Mouse (Mus musculus): ENCODE data around the gene Coro2a.
A peak's percentile ranks its signal among the peaks of the same experiment; 100 is the strongest.

Coro2a gene

GRCm38 (mm10) chr4:46555762-46556161 is 46.2 kb downstream of the Coro2a start:
- no peak for DNase-seq

DNA sequence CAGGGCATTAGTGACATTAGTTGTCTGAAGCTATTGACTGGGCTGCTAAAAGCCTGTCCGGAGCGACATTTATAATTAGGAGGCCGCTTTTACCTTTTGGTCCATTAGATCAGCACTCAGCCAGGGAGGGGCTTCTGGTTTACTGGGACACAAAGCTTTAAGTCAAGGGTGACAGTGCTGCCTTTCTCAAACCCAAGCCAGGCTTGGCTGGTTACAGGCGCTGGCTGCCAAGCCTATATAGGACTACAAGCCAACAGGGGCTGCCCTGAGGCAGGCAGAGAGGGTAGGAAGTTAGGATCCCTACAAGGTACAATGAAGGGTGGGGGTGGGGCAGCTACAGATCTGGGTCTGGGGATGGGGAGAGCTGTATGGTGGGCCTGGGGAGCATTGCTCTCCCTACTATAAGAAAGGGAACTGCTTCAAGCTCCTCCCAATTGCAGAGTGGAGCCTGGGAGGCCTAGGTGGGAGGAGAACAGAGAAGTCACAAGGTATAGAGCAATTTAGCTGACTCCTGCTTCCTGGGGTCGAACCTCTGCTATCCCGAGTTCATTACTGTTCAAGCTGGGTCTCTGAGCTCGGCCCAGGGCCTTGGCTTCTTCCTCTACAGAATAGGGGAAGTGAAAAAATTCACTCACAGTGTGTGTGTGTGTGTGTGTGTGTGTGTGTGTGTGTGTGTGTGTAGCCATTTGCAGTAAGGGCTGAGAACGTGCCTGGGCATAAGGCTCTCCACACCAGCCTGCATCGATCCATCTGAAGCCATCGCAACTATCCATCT is 47.5 kb downstream of the Coro2a start:
- DNase-seq: no peak

- DNase-seq: peak; percentile 76 to 82
Measured at GRCm38 (mm10) chr4:46553864-46554263, 48.1 kb downstream of the Coro2a start.

- DNase-seq: no peak
Measured at GRCm38 (mm10) chr4:46550406-46550805, 51.6 kb downstream of the Coro2a start.

- no peak for DNase-seq
Measured at GRCm38 (mm10) chr4:46549979-46550378, 52.0 kb downstream of the Coro2a start.

DNA sequence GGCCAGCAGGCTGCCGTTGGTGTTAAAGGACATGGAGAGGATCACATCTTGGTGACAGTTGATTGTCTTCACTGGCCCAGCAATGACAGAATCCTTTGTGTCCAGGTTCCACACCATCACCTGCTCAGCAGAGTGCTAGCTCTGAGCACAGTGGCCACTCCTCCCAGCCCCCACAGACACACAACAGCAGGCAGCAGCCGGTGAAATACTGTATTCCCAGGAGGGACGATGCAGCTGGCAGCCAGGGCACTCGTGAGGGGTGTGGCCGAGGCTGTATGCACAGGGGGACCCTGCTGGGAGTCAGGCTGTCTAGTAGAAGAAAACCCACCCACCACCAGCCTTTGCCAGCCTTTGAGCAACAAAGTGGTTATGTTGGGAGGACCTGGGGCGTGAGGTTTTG is 55.3 kb downstream of the Coro2a start:
- no peak for DNase-seq

DNA sequence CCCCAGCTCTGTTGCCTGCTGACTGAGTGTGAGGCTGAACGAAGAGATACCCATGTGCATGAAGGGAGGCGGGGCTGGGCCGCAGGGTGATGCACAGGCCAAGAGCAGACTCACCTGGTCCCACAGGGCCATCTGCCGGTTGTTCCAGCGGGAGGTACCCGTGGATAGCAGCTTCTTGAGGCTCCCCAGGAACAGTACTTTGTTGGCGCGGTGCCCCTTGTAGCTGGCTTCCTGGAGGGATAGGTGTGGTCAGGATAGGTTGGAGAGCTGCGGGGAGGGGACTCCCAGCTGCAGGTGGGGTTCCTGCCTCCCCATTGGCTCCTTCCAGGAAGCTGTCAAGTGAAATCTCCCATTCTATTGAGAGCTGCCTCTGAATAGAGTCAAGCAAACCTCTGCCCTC is 56.5 kb downstream of the Coro2a start:
- peak; percentile 42 to 57 for DNase-seq

DNA sequence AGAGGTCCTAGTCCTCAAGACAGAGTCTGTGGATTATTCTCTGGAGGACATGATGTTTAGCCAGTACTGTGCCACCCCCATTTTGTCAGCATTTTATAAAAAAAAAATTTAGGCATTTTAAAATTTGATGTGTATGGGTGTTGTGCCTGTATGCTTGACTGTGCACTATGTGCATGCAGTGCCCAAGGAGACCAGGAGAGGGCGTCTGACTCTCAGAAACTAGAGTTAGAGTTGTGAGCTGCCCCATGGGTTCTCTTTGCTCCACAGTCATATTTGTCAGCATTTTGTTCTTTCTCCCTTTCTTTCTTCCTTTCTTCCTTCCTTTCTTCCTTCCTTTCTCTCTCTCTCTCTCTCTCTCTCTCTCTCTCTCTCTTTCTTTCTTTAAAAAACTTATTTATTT is 57.7 kb downstream of the Coro2a start:
- DNase-seq: no peak

DNA sequence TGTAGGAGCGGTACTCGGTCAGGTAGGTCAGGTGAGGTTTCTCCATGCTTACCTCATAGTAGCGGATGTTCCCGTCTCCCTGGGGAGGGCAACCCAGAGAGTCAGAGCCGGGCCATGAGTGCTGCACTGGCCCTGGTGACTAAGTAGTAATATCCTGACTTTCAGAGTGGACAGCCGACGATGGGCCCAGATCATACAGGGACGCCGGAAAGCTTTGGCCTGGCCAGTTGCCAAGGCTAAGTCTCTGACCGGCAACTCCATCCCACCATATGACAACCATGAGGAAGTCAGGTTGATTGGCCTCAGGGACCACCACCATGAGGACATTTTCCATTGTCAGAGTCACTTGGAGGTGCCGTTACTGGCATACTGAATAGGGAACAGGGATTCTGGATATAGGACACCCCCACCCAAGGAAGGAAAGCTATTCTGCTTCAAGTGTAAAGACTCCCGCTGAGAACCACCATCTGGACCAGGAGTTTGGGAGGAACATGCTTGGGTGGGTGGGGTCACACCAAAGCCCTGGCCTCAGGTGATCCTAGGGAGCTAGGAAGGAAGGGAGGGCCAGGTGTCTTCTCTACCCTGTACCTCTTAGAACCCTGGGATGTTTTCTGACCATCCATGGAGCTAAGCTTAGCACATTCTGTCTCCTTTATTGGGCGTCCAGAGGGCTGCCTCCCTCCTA is 58.5 kb downstream of the Coro2a start:
- DNase-seq: no peak

DNA sequence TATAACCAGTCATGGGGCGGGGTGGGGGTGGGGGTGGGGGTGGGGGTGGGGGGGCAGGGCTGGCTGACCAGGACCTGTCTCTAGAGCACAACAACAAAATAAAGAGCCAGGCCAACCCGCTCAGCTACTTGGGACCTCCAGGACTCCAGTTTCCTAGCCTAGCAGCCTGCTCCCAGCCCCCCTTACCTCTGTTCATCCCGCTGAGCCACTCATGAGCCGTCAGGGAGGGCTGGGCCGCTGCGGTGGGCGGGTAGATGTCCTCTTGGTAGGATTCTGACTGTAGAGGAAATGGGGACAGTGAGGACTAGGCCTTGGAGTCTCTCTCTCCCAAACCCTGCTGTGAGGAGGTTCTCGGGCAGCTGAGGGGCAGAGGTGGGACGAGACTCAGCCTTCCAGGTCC is 60.3 kb downstream of the Coro2a start:
- no peak for DNase-seq

DNA sequence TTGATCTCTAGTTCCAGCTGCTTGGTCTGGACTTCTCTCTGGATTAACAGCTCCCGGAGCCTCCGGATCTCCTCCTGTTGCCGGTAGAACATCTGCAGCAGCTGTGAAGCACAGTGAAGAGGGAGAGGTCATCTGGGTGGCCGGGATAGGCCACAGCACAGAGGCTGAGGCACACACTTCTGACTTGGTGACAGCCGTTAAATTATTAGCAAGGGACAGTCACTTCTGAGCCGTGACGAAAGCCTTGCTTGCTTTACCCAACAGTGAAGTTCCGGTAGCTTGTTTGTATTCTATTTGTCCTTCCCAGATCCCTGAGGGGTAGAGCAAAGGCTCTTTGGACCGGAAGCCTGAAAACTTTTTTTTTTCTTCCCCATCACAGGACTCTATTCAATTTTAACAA is 62.8 kb downstream of the Coro2a start:
- DNase-seq: no peak

DNA sequence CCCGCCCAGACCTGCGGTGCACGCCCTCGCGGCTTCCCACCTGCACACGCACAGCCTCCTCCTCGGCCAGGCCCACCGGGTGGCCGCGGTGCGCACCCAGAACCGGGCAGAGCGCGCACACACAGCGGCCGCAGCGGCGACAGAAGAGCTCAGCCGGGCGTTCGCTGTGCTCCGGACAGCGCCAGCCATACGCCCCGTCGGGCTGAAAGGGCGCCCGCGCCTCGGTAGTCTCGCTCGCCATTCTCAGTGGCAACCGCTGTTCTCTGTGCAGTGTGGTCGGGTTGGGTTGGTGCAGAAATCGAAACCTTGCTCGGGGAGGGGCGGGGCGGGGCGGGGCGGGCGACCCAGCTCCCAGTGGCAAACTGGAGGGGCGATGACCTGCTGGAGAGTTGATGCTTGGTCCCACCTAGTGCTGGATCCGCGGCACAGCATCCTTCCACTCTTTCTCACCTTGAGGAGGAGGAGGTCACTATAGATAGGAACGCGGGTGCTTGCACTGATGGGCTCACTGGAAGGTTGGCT is 66.1 kb downstream of the Coro2a start, which contains the start of gene Trim14:
Gene Trim14, minus strand, starts transcription at position 302 of the 522 bp plus-strand sequence.
- DNase-seq: peak; percentile 20 to 58

GRCm38 (mm10) chr4:46535094-46535830 is 66.7 kb downstream of the Coro2a start:
- DNase-seq: no peak

GRCm38 (mm10) chr4:46533934-46534720 is 67.9 kb downstream of the Coro2a start:
- no peak for DNase-seq

DNA sequence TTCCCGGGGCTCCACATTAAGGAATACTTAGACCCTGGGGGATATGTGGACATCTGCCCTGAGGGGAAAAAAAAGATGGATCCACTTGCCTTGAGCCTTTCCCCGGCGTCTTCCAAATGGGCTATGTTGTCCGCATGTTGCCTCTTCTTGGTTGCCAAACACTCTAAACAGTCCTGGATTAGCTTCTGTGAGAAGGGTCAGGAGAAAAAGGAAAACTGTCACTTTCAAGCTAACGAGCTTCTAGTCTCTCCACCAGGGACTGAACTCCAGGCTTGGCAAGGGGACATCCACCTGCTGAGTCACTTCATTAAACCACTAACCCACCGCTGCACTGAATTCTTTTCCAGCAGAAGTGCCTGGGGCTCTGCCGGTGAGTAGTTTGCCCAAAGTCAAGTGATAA is 69.1 kb downstream of the Coro2a start:
- no peak for DNase-seq

DNA sequence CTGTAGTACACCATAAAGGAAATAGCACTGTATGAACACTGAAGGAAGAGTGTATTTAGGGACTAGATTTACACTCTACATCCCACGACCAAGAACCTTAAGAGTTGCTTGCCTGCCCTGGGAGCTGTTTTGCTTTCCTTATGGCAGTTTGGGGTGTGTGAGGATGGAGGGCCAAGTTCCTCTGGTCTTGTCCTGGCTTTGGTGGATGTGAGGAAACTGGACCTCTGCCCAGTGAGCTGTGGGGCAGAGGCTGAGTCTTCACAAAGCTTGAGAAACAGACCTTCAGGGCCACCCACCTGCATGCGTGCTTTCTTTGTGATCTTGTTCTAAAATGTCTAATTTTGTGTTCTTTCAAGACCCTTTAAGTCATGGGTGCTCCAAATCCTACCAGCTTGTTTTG is 69.5 kb downstream of the Coro2a start:
- no peak for DNase-seq

DNA sequence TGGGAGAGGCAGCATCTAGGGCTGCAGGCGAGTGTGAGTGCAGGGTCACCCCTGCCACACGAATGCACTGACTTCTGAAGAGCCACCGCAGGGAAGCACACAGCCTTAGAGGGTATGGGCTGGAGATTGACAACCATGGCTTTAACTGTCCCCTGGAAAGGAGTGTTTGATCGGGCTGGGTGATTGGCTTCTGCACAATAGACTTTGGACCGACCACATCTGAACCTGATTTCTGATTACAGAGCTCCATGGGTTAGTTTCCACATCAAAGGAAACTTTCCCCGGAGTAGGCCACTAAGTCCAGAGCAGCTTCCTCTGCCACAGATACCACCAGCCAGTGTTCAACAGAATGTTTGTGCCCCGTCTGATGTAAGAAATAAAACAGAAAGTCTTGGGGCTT is 72.3 kb downstream of the Coro2a start:
- DNase-seq: no peak

GRCm38 (mm10) chr4:46527558-46527926 is 74.5 kb downstream of the Coro2a start:
- DNase-seq: peak in 1 of 2 experiments; percentile 59

GRCm38 (mm10) chr4:46526798-46527557 is 75.0 kb downstream of the Coro2a start:
- no peak for DNase-seq

DNA sequence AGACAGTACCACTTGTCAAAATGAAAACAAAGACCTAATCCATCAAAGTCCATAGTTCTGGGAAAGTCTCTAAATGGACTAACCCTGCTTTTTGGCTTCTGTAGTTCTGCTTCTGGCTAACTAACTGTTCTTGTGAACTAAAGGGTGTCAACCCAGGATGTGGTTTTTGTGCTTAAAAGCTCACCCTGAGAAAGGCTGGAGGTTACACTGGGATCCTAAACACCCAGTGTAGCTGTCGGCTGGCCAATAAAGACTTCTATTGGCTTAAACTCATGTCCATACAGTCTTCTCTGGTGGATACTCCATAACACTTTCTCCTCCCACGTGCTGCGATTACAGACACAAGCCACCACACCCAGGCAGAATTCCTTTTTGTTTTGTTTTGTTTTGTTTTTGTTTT is 75.8 kb downstream of the Coro2a start:
- DNase-seq: no peak

DNA sequence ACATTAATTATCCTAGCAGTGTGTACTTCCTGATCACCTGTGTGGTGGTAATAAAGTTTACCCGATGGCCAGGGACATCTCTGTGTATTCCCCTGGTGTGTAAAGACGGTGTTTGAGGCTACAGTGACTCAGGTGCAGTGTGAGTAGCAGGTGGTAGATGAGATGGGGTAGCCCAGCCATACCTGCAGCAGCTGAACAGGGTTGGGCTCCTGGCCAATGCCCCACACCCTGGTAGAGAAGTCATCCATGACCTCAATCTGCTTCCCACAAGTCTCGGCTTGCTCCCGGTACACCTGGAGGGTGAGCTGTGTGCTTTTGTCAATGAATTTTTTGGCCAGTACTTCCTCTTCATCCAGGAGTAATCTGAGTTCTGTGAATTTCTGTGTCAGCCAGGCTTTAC is 78.7 kb downstream of the Coro2a start:
- peak in 1 of 2 experiments; percentile 52 for DNase-seq

GRCm38 (mm10) chr4:46521457-46521856 is 80.5 kb downstream of the Coro2a start:
- no peak for DNase-seq

All from kidney, postnatal 25 days (tissue).